Comparison of ENCODE assay signal across 10 mouse cellular contexts in the genomic region with DNA sequence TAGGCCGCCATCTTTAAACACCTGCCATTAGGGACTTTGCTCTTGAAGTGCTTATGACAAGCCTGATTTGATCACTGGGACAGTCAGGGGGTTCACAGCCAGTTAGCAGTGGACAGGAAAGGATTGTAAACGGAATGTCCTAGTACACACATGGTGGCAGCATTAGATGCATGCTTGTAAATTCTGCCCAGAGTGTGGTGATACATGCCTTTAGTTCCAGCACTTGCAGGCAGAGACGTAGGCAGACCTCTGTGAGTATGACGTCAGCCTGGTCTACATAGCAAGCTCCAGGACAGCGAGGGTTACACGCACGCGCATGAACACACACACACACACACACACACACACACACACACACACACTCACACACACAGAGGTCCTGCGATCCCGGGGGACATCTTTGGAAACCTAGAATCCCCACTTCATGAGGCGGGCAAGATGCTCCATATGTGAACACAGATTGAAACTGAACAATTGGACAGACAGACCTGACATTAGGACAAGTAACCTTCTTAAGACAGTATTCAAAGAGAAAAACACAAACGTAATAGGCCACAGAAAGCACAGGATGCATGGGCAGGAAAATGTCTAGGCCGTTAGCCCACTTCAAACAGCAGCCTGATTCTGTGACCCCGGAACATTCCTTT. TPM values are rescaled to one million over a fixed set of nuclear protein-coding genes. Genes with fewer than 3 reads are reported as not detected.
DNase-seq lines count a peak whose midpoint lies in the region; ATAC-seq lines count a peak whose summit lies in the region.
"Had no signal": no experiment of that assay in that cellular context is flagged by ENCODE, and none has a peak within 500 bp of the region (broad histone marks: within the 10 kb centered on the region; RNA-seq: fewer than 3 reads in every experiment).

No protein-coding gene starts in this region.

- DNase-seq in cerebellum, adult 9-10 months: peak; percentile 54
- no peak for DNase-seq in cerebellum, postnatal 10 days
- no peak for DNase-seq in lung, postnatal 4 days
- DNase-seq in MN1 (ENCODE audit: low spot score): peak; percentile 69
- no peak for DNase-seq in heart, postnatal 25 days (ENCODE audit: low spot score)
- no peak for DNase-seq in right cerebral cortex, postnatal 36 days (ENCODE audit: low spot score in 2 of 2)

- H3K9me3 ChIP-seq in lung, embryonic 15.5 days: no peaks in the 10 kb centered on the region
- H3K9me3 ChIP-seq in liver, embryonic 16.5 days (replicated peaks; ENCODE audit: control insufficient read depth, low read length): no peaks in the 10 kb centered on the region

- H3K4me1 ChIP-seq in lung, embryonic 15.5 days: peaks cover 35% of the 10 kb centered on the region
- H3K4me1 ChIP-seq in liver, embryonic 16.5 days (ENCODE audit: control insufficient read depth, low read depth, low read length): peaks cover 43% of the 10 kb centered on the region

- no peaks in the 10 kb centered on the region for H3K36me3 ChIP-seq in lung, embryonic 15.5 days
- H3K36me3 ChIP-seq in liver, embryonic 16.5 days (ENCODE audit: control insufficient read depth, insufficient read depth): no peaks in the 10 kb centered on the region

- 0 out of 2 replicates have a peak overlapping the region, but pooled peaks have one; percentile 11 for H3K27ac ChIP-seq in lung, embryonic 15.5 days
- H3K27ac ChIP-seq in liver, embryonic 16.5 days (ENCODE audit: low read length): peak overlapping the region; percentile 83; the same call in 1 of the 2 replicates
- H3K27ac ChIP-seq: heart, adult 2 months had no signal

- 83% methylated on average over 14 of the region's 14 CpGs for WGBS in lung, embryonic 15.5 days
- 83% methylated on average over 14 of the region's 14 CpGs for WGBS in liver, embryonic 16.5 days (ENCODE audit: insufficient replicate concordance)

- ATAC-seq in lung, embryonic 15.5 days (ENCODE audit: borderline replicate concordance, extremely low read depth, low FRiP score, low TSS enrichment): no peak
- ATAC-seq in liver, embryonic 16.5 days (ENCODE audit: low read depth): no peak

- H3K27me3 ChIP-seq in lung, embryonic 15.5 days: no peaks in the 10 kb centered on the region
- H3K27me3 ChIP-seq in liver, embryonic 16.5 days (ENCODE audit: control insufficient read depth, insufficient read depth, low read depth, low read length): no peaks in the 10 kb centered on the region

- no peak overlapping the region for H3K9ac ChIP-seq in lung, embryonic 15.5 days
- no peak overlapping the region for H3K9ac ChIP-seq in liver, embryonic 16.5 days (ENCODE audit: low read depth, low read length)
- H3K9ac ChIP-seq: hindbrain, embryonic 14.5 days had no signal

- no peak overlapping the region for H3K4me2 ChIP-seq in lung, embryonic 15.5 days
- H3K4me2 ChIP-seq in liver, embryonic 16.5 days (ENCODE audit: low read depth, low read length): no peak overlapping the region

- H3K4me3 ChIP-seq in lung, embryonic 15.5 days: no peak overlapping the region
- H3K4me3 ChIP-seq in liver, embryonic 16.5 days (ENCODE audit: low read depth, low read length): no peak overlapping the region
- H3K4me3 ChIP-seq: heart, adult 2 months had no signal

- intact Hi-C loops in heart, postnatal 25 days (cut with DNase I): no loop called here

RNA-seq across cellular contexts. Expression of a gene that starts 1.4 kb away (rescaled TPM):
- 83.0 and 85.2 TPM in 2 replicates for polyA plus RNA-seq in lung, embryonic 15.5 days (2015; fragmentation: Nextera tagmentation; extraction: Ambion mirVana)
- polyA plus RNA-seq in liver, embryonic 16.5 days (2015; fragmentation: Nextera tagmentation; extraction: Ambion mirVana): 2.8 and 5.1 TPM in 2 replicates
- 10 to 100 TPM; 41.5 to 45.8 TPM for total RNA-seq in heart, postnatal 25 days (2021)

RNA-seq across cellular contexts. Expression of a gene that starts 19.6 kb away (rescaled TPM):
- 99.8 and 104 TPM in 2 replicates for polyA plus RNA-seq in lung, embryonic 15.5 days (2015; fragmentation: Nextera tagmentation; extraction: Ambion mirVana)
- polyA plus RNA-seq in liver, embryonic 16.5 days (2015; fragmentation: Nextera tagmentation; extraction: Ambion mirVana): 41.5 and 54.4 TPM in 2 replicates
- 100 to 1,000 TPM; 158 to 181 TPM for total RNA-seq in heart, postnatal 25 days (2021)

RNA-seq across cellular contexts. Expression of a gene that starts 35.7 kb away (rescaled TPM):
- polyA plus RNA-seq in lung, embryonic 15.5 days (2015; fragmentation: Nextera tagmentation; extraction: Ambion mirVana): 142 and 152 TPM in 2 replicates
- polyA plus RNA-seq in liver, embryonic 16.5 days (2015; fragmentation: Nextera tagmentation; extraction: Ambion mirVana): 5.0 and 9.8 TPM in 2 replicates
- total RNA-seq in heart, postnatal 25 days (2021): 100 to 1,000 TPM; 116 TPM

RNA-seq across cellular contexts. Expression of a gene that starts 43.5 kb away (rescaled TPM):
- 44.5 and 44.7 TPM in 2 replicates for polyA plus RNA-seq in lung, embryonic 15.5 days (2015; fragmentation: Nextera tagmentation; extraction: Ambion mirVana)
- polyA plus RNA-seq in liver, embryonic 16.5 days (2015; fragmentation: Nextera tagmentation; extraction: Ambion mirVana): 26.1 and 27.4 TPM in 2 replicates
- total RNA-seq in heart, postnatal 25 days (2021): 1 to 10 TPM; 8.2 to 8.9 TPM

RNA-seq across cellular contexts. Expression of a gene that starts 43.7 kb away (rescaled TPM):
- 19.8 and 23.0 TPM in 2 replicates for polyA plus RNA-seq in lung, embryonic 15.5 days (2015; fragmentation: Nextera tagmentation; extraction: Ambion mirVana)
- 9.3 and 10.4 TPM in 2 replicates for polyA plus RNA-seq in liver, embryonic 16.5 days (2015; fragmentation: Nextera tagmentation; extraction: Ambion mirVana)
- total RNA-seq in heart, postnatal 25 days (2021): 1 to 10 TPM; 2.6 to 3.4 TPM

Comparison
In these comparisons a context has a peak if more than half of its experiments do, and no peak if none do; other contexts are left out.
1. DNase-seq: peak in cerebellum, adult 9-10 months (single experiment) and MN1 (single experiment); none in cerebellum, postnatal 10 days (0 of 2), lung, postnatal 4 days (0 of 2), heart, postnatal 25 days (single experiment) and right cerebral cortex, postnatal 36 days (0 of 2).
2. RNA of a gene that starts 1.4 kb away (polyA plus RNA-seq): 83.0 to 85.2 TPM in lung, embryonic 15.5 days; 2.8 to 5.1 TPM in liver, embryonic 16.5 days; every median in the first group is over 10 times any median in the second.
3. RNA of a gene that starts 35.7 kb away (polyA plus RNA-seq): 142 to 152 TPM in lung, embryonic 15.5 days; 5.0 to 9.8 TPM in liver, embryonic 16.5 days; every median in the first group is over 10 times any median in the second.